Mouse (Mus musculus): ENCODE data around the gene Rnf145.

The Rnf145 gene

DNA sequence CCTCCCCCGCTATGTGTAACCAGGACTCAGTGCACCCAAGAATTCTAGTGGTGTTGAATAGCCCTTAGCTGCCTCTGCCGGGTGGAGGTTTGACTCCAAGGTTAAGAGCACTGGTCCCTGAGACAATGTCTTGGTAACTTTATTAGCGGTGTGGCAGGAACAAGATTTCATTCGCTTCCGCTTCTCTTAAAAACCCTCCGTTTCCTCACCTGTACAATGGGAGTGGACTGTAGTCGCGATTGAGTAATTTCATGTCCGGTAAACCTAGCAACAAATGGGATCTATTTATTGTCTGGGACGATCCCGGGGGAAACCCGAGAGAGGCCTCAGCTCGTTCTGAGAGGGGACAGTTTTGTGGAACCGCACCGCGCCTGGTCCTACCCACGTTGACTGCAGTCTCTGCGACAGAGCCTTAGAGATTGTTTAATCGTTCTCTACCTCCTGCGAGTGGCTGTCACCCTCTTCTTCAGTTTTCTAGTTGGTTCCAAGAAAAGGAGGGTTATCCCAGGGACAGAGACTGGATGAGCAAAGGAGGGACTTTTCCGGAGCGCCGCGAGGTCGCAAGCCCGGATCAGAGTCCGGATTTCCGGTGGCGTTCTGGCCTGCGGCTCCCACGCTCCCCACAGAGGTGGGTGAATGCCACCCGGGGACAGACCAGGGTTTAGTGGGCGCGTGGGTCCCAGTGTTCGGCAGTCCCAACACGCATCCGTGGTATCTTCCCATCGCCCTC is 94.1 kb downstream of the Rnf145 start:
- in situ Hi-C loops (cut with MboI, MseI), result loop anchor here (5.0 to 10.0 kb wide), 2 partner anchors 112 to 394 kb away; no protein-coding TSS in a partner anchor

- in situ Hi-C loops (cut with MboI, MseI), result loop anchor here (5.0 to 10.0 kb wide), 2 partner anchors 111 to 394 kb away; no protein-coding TSS in a partner anchor
These were observed 94.8 kb downstream of the Rnf145 start for GRCm38 (mm10) chr11:44613411-44614180.
